Mouse (Mus musculus) cerebellum, adult 2 months (tissue): ENCODE results near the gene Olfr1170.

Experiments used
- CTCF ChIP-seq: fragments of 200-500 bp; IDR thresholded peaks from 2 replicates; pipeline ENCODE4 v1.5.1; 2011; ENCODE audit warnings: low read depth, mild to moderate bottlenecking, control low read depth, low read length, moderate library complexity, borderline replicate concordance; ENCODE audit not compliant: insufficient read depth
- POLR2A ChIP-seq: fragments of 200-500 bp; IDR thresholded peaks from 2 replicates; pipeline ENCODE4 v1.6.1; 2011; ENCODE audit warnings: low read length, control low read depth, borderline replicate concordance; ENCODE audit not compliant: insufficient read depth

DNA sequence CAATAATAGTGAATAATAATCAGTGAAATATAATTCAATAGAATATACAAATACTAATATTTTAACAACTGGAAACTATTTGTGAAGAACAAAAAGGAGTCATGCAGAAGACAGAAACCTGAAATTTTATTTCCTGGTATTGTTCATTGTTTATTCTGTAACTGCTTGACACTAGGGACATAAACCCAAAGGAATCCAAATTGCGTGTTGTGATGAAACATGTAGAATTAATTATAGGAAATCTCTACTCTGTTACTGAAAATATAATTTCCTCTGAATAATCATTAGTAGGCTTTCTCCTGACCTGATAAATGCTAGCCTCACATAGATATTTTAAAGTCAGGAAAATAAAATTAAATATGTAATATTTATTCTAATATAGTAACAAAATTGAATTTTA lies at the start of gene Olfr1170:
- TF ChIP-seq POLR2A, result no peak
- TF ChIP-seq CTCF, result no peak
